Mouse (Mus musculus) layer of hippocampus, postnatal 25 days (tissue): ENCODE data around the gene Gss. TPM values are rescaled to one million over a fixed set of nuclear protein-coding genes. Genes with fewer than 3 reads are reported as not detected.

Source experiments
- DNase-seq, 2 experiments: peaks; one replicate each; pipeline ENCODE4 v3.0.0; 2022; ENCODE audit warnings: mixed read lengths in 2 of 2, low spot score in 1 of 2; ENCODE audit errors: extremely low spot score in 1 of 2
- total RNA-seq, 2 experiments: library from RNA; stranded (reverse); gene quantifications; 2 replicates each; pipeline ENCODE4 v1.2.3; 2021

The Gss gene
- total RNA-seq: 10 to 100 TPM; 22.6 to 26.5 TPM

GRCm38 (mm10) chr2:155592137-155592853, at the start of gene Gss:
Gene Gss (minus strand): TSS chr2:155592810.
- peak; percentile 99 for DNase-seq

GRCm38 (mm10) chr2:155641540-155642472, 49.2 kb upstream of the Gss start:
- no peak for DNase-seq

GRCm38 (mm10) chr2:155640656-155641055, 48.0 kb upstream of the Gss start:
- DNase-seq: peak in 1 of 2 experiments; percentile 30

GRCm38 (mm10) chr2:155637411-155637810, 44.8 kb upstream of the Gss start:
- DNase-seq: no peak

DNA sequence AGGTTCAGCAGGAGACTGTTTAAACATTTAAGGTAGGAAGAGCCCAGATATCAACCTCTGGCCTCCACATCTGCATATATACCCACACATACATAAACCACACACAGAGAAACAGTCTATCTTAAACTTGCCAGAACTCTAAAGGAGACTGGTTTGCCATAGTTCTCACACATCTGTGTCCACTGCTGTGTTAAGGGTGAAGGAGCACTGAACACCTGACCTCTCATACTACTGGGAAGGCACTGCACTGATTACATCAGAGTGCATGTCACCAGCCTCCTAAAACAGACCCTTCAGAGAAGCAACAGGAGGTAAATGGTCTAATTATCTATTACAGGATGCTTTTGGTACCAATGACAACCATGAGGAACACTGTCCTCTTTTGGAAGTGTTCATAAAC, 44.3 kb upstream of the Gss start:
- DNase-seq: no peak

GRCm38 (mm10) chr2:155635961-155636360, 43.4 kb upstream of the Gss start:
- DNase-seq: no peak

- no peak for DNase-seq
Observed at GRCm38 (mm10) chr2:155634562-155634961, 42.0 kb upstream of the Gss start.

DNA sequence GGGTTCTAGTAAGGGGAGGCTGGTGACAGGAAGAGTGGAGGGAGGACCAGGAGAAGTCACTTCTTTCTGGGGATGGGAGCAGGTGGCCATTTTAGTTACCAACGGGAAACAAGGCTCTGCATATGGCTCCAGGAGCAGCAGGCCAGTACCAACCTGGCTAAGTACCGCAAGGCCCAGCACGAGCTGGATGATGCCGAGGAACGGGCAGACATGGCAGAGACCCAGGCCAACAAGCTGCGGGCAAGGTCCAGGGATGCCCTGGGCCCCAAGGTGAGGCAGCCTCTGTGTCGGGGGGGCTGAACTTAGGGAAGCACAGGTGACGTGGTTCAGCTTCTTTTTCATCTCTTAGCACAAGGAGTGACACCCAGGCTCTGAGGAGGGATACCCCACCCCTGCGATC, 41.1 kb upstream of the Gss start:
- no peak for DNase-seq

DNA sequence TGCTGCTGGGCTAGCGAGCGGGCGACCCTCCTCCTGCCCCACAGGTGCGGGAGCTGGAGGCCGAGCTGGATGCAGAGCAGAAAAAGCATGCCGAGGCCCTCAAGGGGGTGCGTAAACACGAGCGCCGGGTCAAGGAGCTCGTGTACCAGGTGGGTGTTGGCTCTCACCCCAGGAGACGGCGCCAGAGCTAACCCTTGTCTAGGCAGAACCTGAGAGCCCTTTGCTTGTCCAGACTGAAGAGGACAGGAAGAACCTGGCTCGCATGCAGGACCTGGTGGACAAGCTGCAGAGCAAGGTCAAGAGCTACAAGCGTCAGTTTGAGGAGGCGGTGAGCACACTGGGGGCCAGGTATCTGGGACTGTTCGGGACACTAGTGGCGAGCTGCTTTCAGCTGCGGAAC, 40.5 kb upstream of the Gss start:
- DNase-seq: no peak

DNA sequence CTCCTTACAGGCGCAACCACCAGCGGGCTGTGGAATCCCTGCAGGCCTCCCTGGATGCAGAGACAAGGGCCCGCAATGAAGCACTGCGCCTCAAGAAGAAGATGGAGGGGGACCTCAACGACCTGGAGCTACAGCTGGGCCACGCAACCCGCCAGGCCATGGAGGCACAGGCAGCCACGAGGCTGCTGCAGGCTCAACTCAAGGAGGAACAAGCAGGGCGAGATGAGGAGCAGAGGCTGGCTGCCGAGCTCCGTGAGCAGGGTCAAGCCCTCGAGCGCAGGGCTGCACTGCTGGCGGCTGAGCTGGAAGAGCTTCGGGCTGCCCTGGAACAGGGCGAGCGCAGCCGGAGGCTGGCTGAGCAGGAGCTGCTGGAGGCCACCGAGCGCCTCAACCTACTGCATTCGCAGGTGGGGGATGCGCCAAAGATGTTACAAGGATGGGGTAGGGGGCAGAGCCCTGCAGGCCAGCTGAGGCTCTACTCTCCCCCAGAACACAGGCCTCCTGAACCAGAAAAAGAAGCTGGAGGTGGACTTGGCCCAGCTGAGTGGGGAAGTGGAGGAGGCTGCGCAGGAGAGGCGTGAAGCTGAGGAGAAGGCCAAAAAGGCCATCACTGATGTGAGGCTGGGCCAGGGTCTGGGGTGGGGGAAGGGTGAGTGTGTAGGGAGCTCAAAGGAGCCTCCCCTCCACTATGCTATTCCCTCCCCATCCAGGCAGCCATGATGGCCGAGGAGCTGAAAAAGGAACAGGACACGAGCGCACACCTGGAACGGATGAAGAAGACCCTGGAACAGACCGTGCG, 39.7 kb upstream of the Gss start:
- no peak for DNase-seq

- DNase-seq: no peak
Observed at GRCm38 (mm10) chr2:155630590-155631416, 38.2 kb upstream of the Gss start.

- DNase-seq: no peak
Observed at GRCm38 (mm10) chr2:155630153-155630552, 37.5 kb upstream of the Gss start.

- peak; percentile 48 to 52 for DNase-seq
Observed at GRCm38 (mm10) chr2:155629231-155629661, 36.6 kb upstream of the Gss start.

- DNase-seq: no peak
Observed at GRCm38 (mm10) chr2:155628519-155628918, 35.9 kb upstream of the Gss start.

GRCm38 (mm10) chr2:155628112-155628511, 35.5 kb upstream of the Gss start:
- DNase-seq: no peak

DNA sequence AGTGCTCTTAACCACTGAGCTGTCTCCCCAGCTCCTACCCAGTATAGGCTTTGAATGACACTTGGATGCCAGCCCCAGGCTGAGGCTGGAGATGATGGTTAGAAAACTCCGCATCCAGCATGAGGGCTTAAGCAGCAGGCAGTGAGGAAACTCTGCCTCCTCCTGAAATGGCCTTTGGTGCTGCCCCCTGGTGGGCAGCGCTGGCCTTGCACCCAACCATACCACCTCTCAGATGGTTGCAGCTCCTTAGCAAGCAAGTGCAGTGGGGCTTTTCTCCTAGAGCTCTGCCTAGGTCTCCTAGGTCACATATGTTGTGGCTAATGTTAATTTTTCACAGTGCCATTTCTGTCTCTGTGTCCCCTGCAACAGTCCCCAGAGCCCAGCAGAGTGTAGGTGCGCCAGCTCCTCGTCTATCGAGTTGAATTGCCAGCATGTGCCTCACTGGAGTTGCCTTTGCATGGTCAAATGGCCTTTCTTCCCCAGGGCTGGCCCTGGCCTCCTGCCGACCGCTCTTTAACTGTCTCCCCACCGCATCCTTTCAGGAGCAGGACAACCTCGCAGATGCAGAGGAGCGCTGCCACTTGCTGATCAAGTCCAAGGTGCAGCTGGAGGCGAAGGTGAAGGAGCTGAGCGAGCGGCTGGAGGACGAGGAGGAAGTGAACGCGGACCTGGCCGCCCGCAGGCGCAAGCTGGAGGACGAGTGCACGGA, 34.6 kb upstream of the Gss start:
- peak; percentile 62 to 77 for DNase-seq

GRCm38 (mm10) chr2:155626277-155626676, 33.7 kb upstream of the Gss start:
- no peak for DNase-seq

- no peak for DNase-seq
Observed at GRCm38 (mm10) chr2:155624730-155625129, 32.1 kb upstream of the Gss start.

- DNase-seq: no peak
Observed at GRCm38 (mm10) chr2:155623996-155624395, 31.4 kb upstream of the Gss start.
